Mouse (Mus musculus) testis, adult 2 months (tissue): ENCODE data around the gene Phf7.

ENCODE experiments used
- CTCF ChIP-seq: fragments of 200-500 bp; IDR thresholded peaks from 2 replicates; pipeline ENCODE4 v1.5.1; 2012; ENCODE audit warnings: low read depth, mild to moderate bottlenecking, inconsistent platforms, low read length, moderate library complexity; ENCODE audit not compliant: control insufficient read depth, insufficient read depth, insufficient replicate concordance
- POLR2A ChIP-seq: fragments of 200-500 bp; IDR thresholded peaks from 2 replicates; pipeline ENCODE4 v1.6.1; 2012; ENCODE audit warnings: low read depth, mild to moderate bottlenecking, inconsistent platforms, low read length, moderate library complexity; ENCODE audit not compliant: control insufficient read depth

DNA sequence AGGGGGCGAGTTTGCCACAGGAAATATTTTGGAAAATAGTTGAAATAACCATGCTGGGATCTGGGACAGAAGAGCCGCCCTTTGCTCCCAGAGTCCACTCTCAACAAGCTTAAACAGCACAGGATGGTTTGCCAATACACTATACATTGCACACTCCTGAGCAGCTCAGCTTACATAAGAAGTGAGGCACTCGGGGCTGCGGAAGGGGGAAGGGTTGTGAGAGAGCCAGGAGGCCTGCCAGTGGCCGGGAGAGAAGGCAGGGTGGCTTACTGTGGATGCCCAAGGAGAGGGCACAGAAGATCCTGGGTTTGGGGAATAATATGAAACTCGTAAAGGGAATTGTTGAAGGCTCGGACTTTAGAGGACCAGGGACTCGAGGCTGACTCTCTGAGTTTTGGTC is 37.2 kb downstream of the Phf7 start:
- TF ChIP-seq POLR2A (no peak), CTCF (no peak)
